Mouse (Mus musculus): Measurements from ENCODE around the gene Agbl5. TPM values are rescaled to one million over a fixed set of nuclear protein-coding genes. Genes with fewer than 3 reads are reported as not detected.

Agbl5 gene
- polyA plus RNA-seq, 1 experiment from 2014 or later = 37.3 TPM

- H3K4me2 ChIP-seq (ENCODE audit: low read depth, low read length, severe bottlenecking) = no peak overlapping the region
- DNase-seq (ENCODE audit: low spot score) = no peak
- H3K27me3 ChIP-seq (ENCODE audit: control insufficient read depth, insufficient read depth, low read length) = no peaks in the 10 kb centered on the region
- H3K4me1 ChIP-seq (replicated peaks; ENCODE audit: control insufficient read depth, insufficient read depth, low read length) = peaks cover 8% of the 10 kb centered on the region; the same call in 1 of the 2 replicates
- H3K9me3 ChIP-seq (ENCODE audit: control insufficient read depth, low read length) = no peaks in the 10 kb centered on the region
- H3K9ac ChIP-seq (ENCODE audit: low read length) = no peak overlapping the region
- no peak overlapping the region for H3K4me3 ChIP-seq (ENCODE audit: low read depth, low read length)
- H3K36me3 ChIP-seq (ENCODE audit: control insufficient read depth, insufficient read depth, low read length) = peaks cover 19% of the 10 kb centered on the region
- no peak overlapping the region for H3K27ac ChIP-seq (ENCODE audit: low read depth, low read length)
- no peak for ATAC-seq (replicated peaks; ENCODE audit: low FRiP score)
- 93% methylated on average over 6 of the region's 6 CpGs for WGBS
Measured at GRCm38 (mm10) chr5:30954065-30954464, 65.6 kb downstream of the Agbl5 start.

GRCm38 (mm10) chr5:30954556-30954955 lies 66.1 kb downstream of the Agbl5 start:
- H3K9me3 ChIP-seq (ENCODE audit: control insufficient read depth, low read length) = no peaks in the 10 kb centered on the region
- DNase-seq (ENCODE audit: low spot score) (no peak), ATAC-seq (replicated peaks; ENCODE audit: low FRiP score) (no peak)
- H3K36me3 ChIP-seq (ENCODE audit: control insufficient read depth, insufficient read depth, low read length) = peaks cover 19% of the 10 kb centered on the region
- no peak overlapping the region for H3K9ac ChIP-seq (ENCODE audit: low read length)
- H3K4me1 ChIP-seq (replicated peaks; ENCODE audit: control insufficient read depth, insufficient read depth, low read length) = peaks cover 10% of the 10 kb centered on the region; the same call in 1 of the 2 replicates
- 93% methylated on average over 9 of the region's 9 CpGs for WGBS
- no peak overlapping the region for H3K4me3 ChIP-seq (ENCODE audit: low read depth, low read length)
- no peak overlapping the region for H3K27ac ChIP-seq (ENCODE audit: low read depth, low read length)
- no peaks in the 10 kb centered on the region for H3K27me3 ChIP-seq (ENCODE audit: control insufficient read depth, insufficient read depth, low read length)
- H3K4me2 ChIP-seq (ENCODE audit: low read depth, low read length, severe bottlenecking) = no peak overlapping the region

- Histone ChIP-seq H3K27ac (ENCODE audit: low read depth, low read length) (no peak overlapping the region), H3K27me3 (ENCODE audit: control insufficient read depth, insufficient read depth, low read length) (no peaks in the 10 kb centered on the region), H3K4me3 (ENCODE audit: low read depth, low read length) (no peak overlapping the region), H3K9ac (ENCODE audit: low read length) (no peak overlapping the region), H3K36me3 (ENCODE audit: control insufficient read depth, insufficient read depth, low read length) (peaks cover 19% of the 10 kb centered on the region), H3K4me1 (replicated peaks; ENCODE audit: control insufficient read depth, insufficient read depth, low read length) (peaks cover 4% of the 10 kb centered on the region; the same call in 1 of the 2 replicates), H3K4me2 (ENCODE audit: low read depth, low read length, severe bottlenecking) (no peak overlapping the region), H3K9me3 (ENCODE audit: control insufficient read depth, low read length) (no peaks in the 10 kb centered on the region)
- WGBS = 91% methylated on average over 6 of the region's 6 CpGs
- ATAC-seq (replicated peaks; ENCODE audit: low FRiP score) (no peak), DNase-seq (ENCODE audit: low spot score) (no peak)
Measured at GRCm38 (mm10) chr5:30955751-30956150, 67.3 kb downstream of the Agbl5 start.

Other genes with a start within 250 kb of the Agbl5 start
- gene Slc35f6, start 240.8 kb upstream of the Agbl5 start, polyA plus RNA-seq (2014; fragmentation: Nextera tagmentation; extraction: Ambion mirVana) = 24.1 and 28.3 TPM in 2 replicates
- gene Cenpa, start 221.9 kb upstream of the Agbl5 start, polyA plus RNA-seq (2014; fragmentation: Nextera tagmentation; extraction: Ambion mirVana) = 439 and 447 TPM in 2 replicates
- 91.8 and 97.0 TPM in 2 replicates for gene Dpysl5, start 177.1 kb upstream of the Agbl5 start, polyA plus RNA-seq (2014; fragmentation: Nextera tagmentation; extraction: Ambion mirVana)
- 37.5 and 39.7 TPM in 2 replicates for gene Mapre3, start 74.1 kb upstream of the Agbl5 start, polyA plus RNA-seq (2014; fragmentation: Nextera tagmentation; extraction: Ambion mirVana)
- gene Tmem214, start 20.7 kb upstream of the Agbl5 start, polyA plus RNA-seq (2014; fragmentation: Nextera tagmentation; extraction: Ambion mirVana) = 49.8 and 52.2 TPM in 2 replicates
- gene Ost4, start 19.1 kb downstream of the Agbl5 start, polyA plus RNA-seq (2014; fragmentation: Nextera tagmentation; extraction: Ambion mirVana) = 339 and 356 TPM in 2 replicates
- gene Emilin1, start 24.7 kb downstream of the Agbl5 start, polyA plus RNA-seq (2014; fragmentation: Nextera tagmentation; extraction: Ambion mirVana) = 44.6 and 44.7 TPM in 2 replicates
- 6.9 and 7.1 TPM in 2 replicates for gene Khk, start 32.7 kb downstream of the Agbl5 start, polyA plus RNA-seq (2014; fragmentation: Nextera tagmentation; extraction: Ambion mirVana)
- gene Cgref1, start 56.9 kb downstream of the Agbl5 start, polyA plus RNA-seq (2014; fragmentation: Nextera tagmentation; extraction: Ambion mirVana) = 6.4 and 6.8 TPM in 2 replicates
- gene Preb, start 71.7 kb downstream of the Agbl5 start, polyA plus RNA-seq (2014; fragmentation: Nextera tagmentation; extraction: Ambion mirVana) = 106 and 114 TPM in 2 replicates
- not detected in 2 replicates for gene Tcf23, start 80.0 kb downstream of the Agbl5 start, polyA plus RNA-seq (2014; fragmentation: Nextera tagmentation; extraction: Ambion mirVana)
- 81.8 and 86.4 TPM in 2 replicates for gene Atraid, start 159.6 kb downstream of the Agbl5 start, polyA plus RNA-seq (2014; fragmentation: Nextera tagmentation; extraction: Ambion mirVana)
- gene Slc5a6, start 160.2 kb downstream of the Agbl5 start, polyA plus RNA-seq (2014; fragmentation: Nextera tagmentation; extraction: Ambion mirVana) = 10.8 and 10.9 TPM in 2 replicates
- 44.3 and 55.4 TPM in 2 replicates for gene Cad, start 166.1 kb downstream of the Agbl5 start, polyA plus RNA-seq (2014; fragmentation: Nextera tagmentation; extraction: Ambion mirVana)
- gene Dnajc5g, start 217.6 kb downstream of the Agbl5 start, polyA plus RNA-seq (2014; fragmentation: Nextera tagmentation; extraction: Ambion mirVana) = not detected in 2 replicates
- 0.79 and 1.2 TPM in 2 replicates for gene Slc30a3, start 219.5 kb downstream of the Agbl5 start, polyA plus RNA-seq (2014; fragmentation: Nextera tagmentation; extraction: Ambion mirVana)
- gene Trim54, start 228.0 kb downstream of the Agbl5 start, polyA plus RNA-seq (2014; fragmentation: Nextera tagmentation; extraction: Ambion mirVana) = not detected in 2 replicates